Mouse (Mus musculus) heart, adult 2 months (tissue): Measurements from ENCODE around the gene Nsun7.

Experiments used
- CTCF ChIP-seq: fragments of 200-600 bp; IDR thresholded peaks from 2 replicates; pipeline ENCODE4 v1.8.1; 2022; ENCODE audit warnings: antibody characterized with exemption, mild to moderate bottlenecking, moderate library complexity
- POLR2A ChIP-seq: fragments of 200-500 bp; IDR thresholded peaks from 2 replicates; pipeline ENCODE4 v1.6.1; 2011; ENCODE audit warnings: mild to moderate bottlenecking, low read depth, low read length, control low read depth; ENCODE audit not compliant: insufficient read depth

DNA sequence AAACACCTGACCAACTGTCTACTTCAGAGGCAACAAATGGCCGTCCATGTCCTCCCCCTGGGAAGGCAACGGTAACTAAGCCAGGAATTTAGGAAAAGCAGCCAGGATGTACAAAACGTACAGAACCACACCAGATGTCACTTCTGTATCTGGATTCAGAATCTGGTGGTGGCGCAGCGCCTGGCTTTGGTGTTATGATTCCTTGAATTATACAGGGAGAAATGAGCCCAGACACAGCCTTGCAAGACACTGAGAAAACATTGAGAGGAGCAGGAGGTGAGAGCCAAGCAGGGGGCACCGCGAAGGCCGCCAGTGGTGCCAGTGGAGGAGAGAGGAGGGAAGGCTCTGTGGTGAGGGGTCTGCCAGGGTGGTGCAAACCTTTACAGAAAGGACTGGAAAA lies 45.8 kb downstream of the Nsun7 start:
- TF ChIP-seq CTCF (no peak), POLR2A (no peak)
